Mouse (Mus musculus): ENCODE results near the gene Tbc1d23.

DNA sequence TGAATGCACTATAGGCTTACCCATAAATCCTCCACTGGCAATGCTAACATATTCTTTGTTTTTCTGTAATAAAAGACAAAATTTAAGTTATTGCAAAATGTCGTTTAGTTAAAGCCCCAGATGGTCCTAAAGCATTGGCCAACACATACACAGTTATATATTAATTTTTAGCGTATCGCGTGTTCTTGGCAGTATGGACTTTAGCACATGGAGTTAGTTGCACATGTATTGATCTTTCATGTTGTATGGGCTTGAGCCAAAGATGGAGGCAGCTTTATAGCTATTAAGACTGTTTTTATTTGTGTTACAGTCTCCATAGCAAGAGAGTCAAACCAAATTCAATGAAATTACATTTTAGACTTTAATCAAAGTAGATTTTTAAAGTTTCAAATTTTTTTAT, 44.7 kb downstream of the Tbc1d23 start:
- TF ChIP-seq CTCF (IDR thresholded peaks at IDR 0.05; ENCODE audit: control insufficient read depth, insufficient read depth, low read length): no peak
- no peak for TF ChIP-seq POLR2A (IDR thresholded peaks at IDR 0.05; ENCODE audit: borderline replicate concordance, control insufficient read depth, low read depth, low read length)

Data from bone marrow, adult 2 months (tissue).